Mouse (Mus musculus) heart, adult 2 months (tissue): ENCODE measurements around the gene Exosc3.

ENCODE experiments used
- CTCF ChIP-seq: fragments of 200-600 bp; IDR thresholded peaks from 2 replicates; pipeline ENCODE4 v1.8.1; 2022; ENCODE audit warnings: antibody characterized with exemption, mild to moderate bottlenecking, moderate library complexity
- EP300 ChIP-seq: fragments of 200-500 bp; IDR thresholded peaks from 2 replicates; pipeline ENCODE4 v1.6.1; 2011; ENCODE audit warnings: low read depth, low read length, control low read depth; ENCODE audit not compliant: insufficient read depth
- POLR2A ChIP-seq: fragments of 200-500 bp; IDR thresholded peaks from 2 replicates; pipeline ENCODE4 v1.6.1; 2011; ENCODE audit warnings: mild to moderate bottlenecking, low read depth, low read length, control low read depth; ENCODE audit not compliant: insufficient read depth

- peak; percentile 82 for TF ChIP-seq POLR2A
- no peak; the same call in 1 of the 2 replicates for TF ChIP-seq CTCF
- 0 out of 2 replicates have a peak, but pooled peaks have one; percentile 59 for TF ChIP-seq EP300
These were observed 22.2 kb downstream of the Exosc3 start for GRCm38 (mm10) chr4:45320159-45320816.
